Mouse (Mus musculus) kidney, postnatal 10 days (tissue): Measurements from ENCODE around the gene Nub1.

Experiments used
- DNase-seq: peaks from one replicate; pipeline ENCODE4 v3.0.0; 2021; ENCODE audit warnings: mixed read lengths

Gene Nub1

GRCm38 (mm10) chr5:24743956-24744355, 58.6 kb downstream of the Nub1 start:
- no peak for DNase-seq

GRCm38 (mm10) chr5:24747533-24747932, 62.2 kb downstream of the Nub1 start:
- DNase-seq, result no peak

- no peak for DNase-seq
Measured at GRCm38 (mm10) chr5:24749731-24750130, 64.4 kb downstream of the Nub1 start.

DNA sequence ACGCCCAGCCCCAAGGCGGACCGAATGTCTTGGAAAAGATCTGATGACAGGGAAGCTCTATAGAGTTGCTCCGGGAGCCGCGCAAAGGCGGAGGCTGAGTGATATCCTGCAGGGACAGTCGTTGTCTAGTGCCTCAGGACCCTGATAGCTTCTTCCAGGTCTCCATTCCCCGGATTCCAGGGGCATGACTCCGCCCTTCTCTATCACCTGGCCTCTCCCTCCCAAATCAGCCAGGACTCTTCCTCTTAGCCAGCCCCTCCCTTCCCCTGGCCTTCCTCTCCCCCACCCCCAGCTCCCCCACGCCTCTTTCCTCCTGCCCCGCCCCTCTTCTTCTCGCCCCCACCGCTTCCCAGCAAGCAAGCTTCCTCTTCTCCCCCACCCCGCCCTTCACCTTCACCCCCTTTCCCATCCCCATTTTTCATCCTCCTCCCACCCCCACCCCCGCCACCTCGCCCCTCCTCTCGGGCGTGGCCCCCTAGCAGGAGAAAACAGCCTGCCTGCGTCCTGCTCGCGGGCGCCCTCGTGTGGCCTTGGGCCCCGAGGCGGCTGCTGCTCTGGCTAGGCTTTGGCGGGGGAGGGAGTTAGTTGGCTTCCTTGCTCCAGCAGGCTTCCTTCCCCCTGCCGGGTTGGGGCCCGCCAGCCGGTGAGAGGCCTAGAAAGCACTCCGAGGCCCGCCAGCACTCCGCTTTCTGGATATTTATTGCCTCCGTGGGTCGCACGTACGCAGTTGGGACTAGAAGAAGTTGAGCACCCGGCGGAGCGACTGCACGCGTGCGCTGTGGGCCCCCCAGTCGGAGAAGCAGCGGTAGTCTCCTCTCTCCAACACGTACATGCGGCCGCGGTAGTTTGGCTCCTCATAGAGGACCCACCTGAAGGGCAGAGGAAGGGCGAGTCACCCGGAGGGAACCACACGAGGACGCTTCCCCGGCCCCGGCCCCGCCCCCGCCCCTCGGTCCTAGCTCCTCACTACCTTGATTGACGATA, 65.3 kb downstream of the Nub1 start:
- DNase-seq, result peak; percentile 94

DNA sequence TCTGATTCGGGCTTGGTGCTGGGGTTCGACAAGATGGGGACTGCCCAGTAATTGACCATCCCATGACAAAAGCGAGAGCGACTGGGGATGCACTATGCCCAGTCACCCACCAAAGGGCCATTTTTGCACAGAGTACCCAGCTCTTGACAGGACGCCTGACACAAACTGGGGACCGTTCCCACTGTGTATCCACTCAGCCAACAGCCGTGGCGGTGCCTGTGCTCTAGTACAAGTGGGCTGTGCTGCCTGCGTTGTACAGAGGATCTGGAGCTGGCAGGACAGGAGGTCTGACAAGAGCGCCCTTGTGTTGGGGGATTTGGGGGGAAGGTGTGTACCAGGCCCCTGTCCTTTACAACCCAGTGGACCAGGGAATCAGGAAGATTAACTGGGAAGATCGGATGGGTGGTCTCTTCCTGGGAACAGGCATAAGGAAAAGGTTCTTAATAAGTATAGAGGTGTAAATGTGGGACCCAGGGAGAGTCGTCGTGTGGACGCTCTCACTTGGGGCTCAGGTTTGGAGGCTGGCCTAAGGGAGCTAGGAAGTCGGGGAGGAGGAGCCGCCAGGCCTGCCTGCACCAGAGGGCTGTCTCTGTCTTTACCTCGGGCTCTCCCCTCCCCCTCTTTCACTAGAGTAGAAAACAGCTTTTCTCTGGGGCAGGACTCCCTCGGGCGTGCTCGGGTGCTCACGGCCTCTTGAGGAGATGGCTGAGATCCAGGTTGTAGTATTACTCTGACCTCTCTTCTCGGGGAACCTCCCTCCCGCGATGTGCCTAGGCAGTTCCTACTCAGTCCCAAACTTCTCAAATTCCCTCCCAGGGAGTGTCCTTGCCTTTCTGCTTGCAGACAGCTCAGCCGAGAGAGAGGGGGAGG, 66.2 kb downstream of the Nub1 start:
- peak; percentile 82 for DNase-seq

GRCm38 (mm10) chr5:24752175-24752498, 66.8 kb downstream of the Nub1 start:
- DNase-seq, result no peak

DNA sequence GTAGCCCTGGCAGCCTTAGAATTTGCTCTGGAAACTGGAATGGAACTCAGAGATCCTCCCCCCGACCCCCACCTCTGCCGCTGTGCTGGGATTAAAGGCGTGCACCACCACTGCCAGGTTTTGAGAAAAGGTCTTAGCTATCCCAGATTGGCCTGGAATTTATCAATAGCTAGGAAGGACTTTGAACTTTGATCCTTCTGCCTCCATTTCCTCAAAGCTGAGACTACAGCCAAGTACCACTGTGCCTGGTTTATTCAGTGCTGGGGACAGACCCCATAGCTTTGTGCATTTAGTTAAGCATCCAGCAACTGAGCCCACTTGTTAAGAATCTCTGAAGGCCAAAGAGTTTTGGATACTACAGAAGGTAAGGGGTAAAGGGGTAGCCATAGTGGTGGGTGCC, 71.6 kb downstream of the Nub1 start:
- DNase-seq, result no peak

GRCm38 (mm10) chr5:24757816-24758215, 72.5 kb downstream of the Nub1 start, which contains the start of gene Crygn:
Gene Crygn, minus strand, starts transcription at chr5:24758008.
- DNase-seq, result no peak
